Mouse (Mus musculus): ENCODE data around the gene Slc51b.

Slc51b gene

DNA sequence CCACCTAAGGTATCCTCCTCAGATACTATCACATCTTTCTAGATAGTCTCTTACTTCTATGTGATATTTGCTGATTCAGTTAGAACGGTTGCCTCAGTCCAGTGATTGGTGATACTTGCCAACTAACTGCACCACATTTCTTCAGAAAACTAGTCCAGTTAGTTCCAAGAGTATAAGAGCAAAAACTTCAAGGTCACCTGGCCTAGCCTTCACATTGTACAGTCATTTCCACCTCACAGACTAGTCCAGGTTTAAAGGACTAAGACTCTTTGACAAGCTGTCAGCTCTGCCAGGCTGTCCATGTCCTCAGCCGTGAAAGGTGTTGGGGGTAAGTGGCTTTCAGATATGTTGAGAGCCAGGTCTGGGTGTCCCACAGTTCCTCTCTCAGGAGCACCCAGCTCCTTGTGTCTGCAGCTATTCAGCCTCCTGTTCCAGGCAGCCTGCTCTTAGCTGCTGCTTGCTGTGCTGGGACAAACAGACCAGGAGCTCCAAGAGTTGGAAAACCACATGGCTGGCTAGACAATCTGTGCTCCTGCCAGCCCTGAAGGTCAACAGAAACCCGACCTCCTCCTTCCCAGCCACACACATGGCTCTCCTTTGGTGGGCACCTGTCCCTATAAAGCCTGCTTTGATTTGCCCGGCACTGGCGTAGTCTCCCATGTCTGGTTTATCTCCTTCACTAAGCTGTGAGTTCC is 48.1 kb downstream of the Slc51b start:
- no peak for DNase-seq (ENCODE audit: low read depth, low spot score)

- DNase-seq (ENCODE audit: low read depth, low spot score): no peak
Measured at GRCm38 (mm10) chr9:65372449-65372848, 50.3 kb downstream of the Slc51b start.

DNA sequence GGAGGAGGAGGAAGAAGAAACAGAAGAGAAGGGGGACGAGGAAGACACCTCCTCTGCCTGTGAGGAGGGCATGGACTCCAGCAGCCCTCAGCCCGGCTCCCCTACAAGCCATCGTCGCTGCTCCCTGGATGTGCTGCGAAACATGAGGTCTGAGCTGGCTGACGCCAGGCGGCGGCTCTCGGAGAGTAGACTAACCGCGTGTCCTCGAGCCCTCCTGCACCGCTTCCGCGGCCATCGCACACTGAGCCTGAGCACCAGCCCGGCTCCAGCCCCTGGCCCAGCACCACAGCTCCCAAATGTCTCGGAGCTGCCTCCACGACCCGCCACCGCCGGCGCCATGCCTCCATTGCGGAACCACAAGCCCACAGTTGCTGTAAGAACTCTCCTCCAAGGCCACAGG is 51.0 kb downstream of the Slc51b start:
- DNase-seq (ENCODE audit: low read depth, low spot score): no peak

- no peak for DNase-seq (ENCODE audit: low read depth, low spot score)
Measured at GRCm38 (mm10) chr9:65365721-65366120, 57.0 kb downstream of the Slc51b start.

GRCm38 (mm10) chr9:65363684-65364083 is 59.1 kb downstream of the Slc51b start:
- no peak for DNase-seq (ENCODE audit: low read depth, low spot score)

Data from embryo, embryonic 11.5 days (tissue).